Mouse (Mus musculus) cerebral cortex, adult 2 months (tissue): Measurements from ENCODE around the gene Fam163a.

Experiments
- WGBS: fragments of 180-500 bp; shearing (Covaris S2); methylation state at CpG from one replicate; pipeline ENCODE4 v1.1.7; 2018; 5-methylcytosine and 5-hydroxymethylcytosine counted together

Gene Fam163a

DNA sequence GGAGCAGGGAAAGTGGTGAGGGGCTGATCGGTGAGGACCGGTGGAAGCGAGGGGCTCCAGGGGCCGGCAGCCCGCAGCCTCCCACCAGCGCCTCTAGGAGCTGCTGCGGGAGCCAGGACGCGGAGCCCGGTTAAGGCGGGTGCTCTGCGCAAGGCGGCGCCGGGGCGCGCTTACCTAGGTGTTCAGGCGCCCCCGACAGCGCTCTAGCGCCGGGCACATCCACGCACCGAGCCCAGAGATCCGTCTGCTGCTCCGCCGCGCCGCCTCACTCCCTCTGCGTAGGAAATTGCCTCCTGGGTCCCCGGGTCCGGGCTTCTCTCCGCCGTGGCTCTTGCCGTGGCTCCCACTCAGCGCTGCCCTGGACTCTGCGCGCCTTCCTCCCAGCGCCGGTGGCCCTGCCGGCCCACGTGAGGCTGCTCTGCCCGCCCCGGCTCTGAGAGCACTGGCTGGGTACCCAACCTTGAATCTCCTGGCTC lies at the start of gene Fam163a:
Fam163a (minus strand) TSS at position 371 of the 476 bp plus-strand sequence.
- under 1% methylated on average over 44 of the region's 44 CpGs for WGBS

DNA sequence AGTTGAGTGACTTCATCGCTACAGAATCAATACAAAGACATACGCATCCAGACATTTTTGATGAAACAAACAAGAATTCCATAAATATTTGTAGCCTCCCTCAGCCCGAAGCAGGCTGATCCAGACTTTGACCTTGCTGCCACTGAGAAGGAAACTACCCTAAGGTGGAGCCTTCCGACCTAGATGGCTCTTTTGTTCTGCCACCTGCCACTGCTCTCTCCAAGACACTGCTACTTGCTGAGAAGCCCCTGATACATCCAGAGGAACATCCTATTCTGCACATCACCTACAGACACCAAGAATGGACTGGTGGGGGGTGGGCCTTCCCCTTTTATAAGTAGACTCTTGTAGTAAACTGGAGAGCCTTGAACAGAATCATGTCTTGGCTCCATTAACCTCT lies 46.3 kb upstream of the Fam163a start:
- 89% methylated on average over 4 of the region's 4 CpGs for WGBS

DNA sequence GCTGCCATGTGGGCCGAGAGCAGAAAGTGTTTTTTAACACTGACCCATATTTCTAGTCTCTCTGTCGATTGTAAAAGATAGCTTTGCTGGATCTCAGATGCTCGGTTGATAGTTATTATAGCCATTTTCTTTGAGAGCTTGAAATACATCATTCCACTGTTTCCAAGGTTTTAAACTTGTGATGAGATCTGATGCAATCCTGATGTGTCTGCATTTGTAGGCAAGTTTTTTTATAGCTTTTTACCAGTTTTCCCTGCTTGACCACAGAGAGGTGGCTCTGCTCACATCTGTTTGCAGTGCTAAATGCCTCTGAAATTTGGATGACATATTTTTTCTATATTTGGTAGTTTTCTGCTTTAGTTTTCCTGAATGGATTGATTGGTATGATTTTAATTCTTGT lies 43.1 kb upstream of the Fam163a start:
- WGBS, result 69% methylated on average over 3 of the region's 3 CpGs

DNA sequence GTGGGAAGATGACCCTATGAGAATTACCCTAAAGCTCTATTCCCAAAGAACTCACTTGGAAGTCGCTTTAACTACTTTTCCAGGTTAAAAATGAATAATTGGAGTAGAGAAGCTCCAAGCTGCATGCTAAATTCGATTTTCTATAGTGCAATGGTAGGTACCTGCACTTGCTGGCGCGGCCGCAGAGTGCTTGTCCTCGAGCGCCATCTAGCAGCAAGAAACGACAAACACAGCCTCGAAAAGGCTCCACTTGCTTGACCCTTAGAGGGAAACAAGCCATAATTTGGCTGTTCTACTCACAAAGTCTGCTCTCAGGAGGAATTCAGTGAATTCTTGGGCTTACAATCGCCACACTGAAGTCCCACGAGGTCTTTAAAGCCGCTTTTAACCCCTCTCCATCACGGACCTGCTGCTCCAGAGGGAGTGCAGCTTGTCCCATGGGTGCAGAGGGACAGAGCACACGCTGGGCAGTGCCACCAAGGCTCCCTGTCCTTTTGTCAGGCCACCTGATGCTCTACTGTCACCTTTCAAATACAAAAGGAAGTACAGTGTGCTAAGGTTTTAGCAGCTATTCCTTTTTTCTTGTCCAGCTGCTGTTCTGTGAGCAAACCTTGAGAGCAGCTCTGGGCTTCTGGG lies 37.0 kb upstream of the Fam163a start:
- 8% methylated on average over 14 of the region's 14 CpGs for WGBS

DNA sequence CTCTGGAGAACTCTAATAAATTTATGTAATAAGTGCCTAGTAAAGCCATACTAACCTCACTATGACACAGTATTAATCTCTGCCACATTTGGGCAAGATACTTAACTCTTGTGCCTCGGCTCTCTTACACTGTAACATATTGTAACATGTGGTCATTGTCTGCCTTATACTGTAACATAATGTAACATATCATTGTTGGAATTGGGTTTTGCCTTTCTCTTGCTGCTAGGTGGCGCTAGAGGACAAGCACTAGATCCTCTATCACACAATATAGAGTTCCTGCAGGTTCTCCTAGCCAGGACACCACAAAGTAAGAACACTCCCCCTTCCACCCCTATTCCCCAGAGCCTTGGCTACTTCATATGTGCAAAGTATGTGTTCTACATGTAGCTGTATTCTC lies 36.2 kb upstream of the Fam163a start:
- WGBS, result 42% methylated on average over 2 of the region's 2 CpGs

DNA sequence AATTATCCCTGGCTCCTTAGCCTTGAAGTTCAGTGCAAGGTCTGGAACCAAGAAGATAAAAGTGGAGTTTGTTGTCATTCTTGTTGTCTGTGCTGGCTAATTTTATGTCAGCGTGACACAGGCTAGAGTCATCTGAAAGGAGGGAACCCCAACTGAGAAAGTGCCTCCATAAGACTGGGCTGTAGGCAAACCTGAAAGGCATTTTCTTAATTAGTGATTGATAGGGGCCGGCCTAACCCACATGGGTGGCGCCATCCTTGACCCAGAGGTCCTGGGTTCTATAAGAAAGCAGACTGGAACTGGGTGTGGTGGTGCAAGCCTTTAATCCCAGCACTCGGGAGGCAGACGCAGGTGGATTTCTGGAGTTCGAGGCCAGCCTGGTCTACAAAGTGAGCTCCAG lies 26.3 kb upstream of the Fam163a start:
- 95% methylated on average over 6 of the region's 6 CpGs for WGBS

DNA sequence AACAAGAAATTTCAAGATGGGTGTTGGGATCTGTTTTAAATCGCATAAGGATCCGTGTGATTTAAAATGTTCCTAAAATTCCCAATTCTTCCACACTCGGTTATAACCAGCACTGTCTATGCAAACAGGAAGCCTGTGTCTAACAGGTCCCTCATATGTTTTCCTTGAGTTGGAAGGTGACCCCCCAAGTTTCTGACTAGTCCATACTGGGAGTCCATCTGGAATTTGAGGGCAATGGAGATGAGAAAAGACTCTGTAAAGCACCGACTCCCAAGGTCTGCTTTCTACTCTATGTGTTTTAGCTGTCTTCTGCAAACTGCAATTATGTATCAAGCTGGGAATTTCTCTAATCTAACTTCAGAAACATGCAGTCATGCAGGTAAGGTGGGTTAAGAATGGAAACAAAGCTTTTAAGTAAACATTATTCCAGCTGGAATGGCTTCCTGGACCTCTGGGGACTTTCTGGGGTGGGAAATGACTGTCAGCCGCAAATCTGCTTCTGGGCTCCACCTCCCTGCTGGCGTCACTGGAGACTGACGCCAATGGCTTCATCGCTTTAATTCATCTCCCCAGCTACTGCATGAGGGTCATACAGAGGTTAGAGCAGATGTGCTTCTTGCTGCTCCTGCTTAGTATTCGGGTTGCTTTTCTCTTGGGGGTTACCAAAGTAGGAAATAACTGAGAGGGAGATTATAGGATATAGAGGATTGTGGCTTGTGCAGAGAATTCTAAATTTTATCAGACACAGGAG lies 25.7 kb upstream of the Fam163a start:
- WGBS, result 33% methylated on average over 9 of the region's 9 CpGs

DNA sequence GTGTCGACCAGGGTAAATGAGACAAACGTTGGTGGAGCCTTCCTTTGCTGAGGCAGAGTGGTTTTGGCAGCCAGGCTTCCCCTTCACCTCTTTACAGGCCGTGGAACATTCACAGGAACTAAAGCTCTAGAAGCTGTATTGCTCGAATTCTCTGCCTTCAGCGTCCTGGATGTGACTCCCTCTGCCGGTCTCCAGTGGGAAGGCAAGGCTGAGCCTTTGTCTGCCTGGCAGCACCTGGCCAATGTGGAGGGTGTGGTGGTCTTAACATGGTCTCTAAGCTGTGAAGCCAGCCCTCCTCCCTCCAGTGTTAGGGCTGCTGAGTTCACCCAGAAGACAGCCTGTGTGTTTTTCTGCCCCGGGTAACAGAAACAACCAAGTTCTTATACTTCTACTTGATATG lies 24.6 kb upstream of the Fam163a start:
- 30% methylated on average over 7 of the region's 7 CpGs for WGBS

DNA sequence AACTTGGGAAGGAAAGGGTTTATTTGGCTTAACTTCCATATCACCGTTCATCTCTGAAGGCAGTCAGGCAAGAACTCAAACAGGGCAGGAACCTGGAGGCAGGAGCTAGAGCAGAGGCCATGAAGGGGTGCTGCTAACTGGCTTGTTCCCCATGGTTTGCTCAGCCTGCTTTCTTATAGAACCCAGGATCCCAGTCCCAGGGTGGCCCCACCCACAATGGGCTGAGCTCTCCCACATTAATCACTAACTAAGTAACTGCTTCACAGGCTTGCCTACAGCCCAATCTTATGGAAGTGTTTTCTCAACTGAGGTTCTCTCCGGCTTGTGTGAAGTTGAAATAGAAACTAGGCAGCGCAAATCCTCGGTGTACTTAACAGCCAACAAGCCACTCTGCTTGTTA lies 23.9 kb upstream of the Fam163a start:
- 86% methylated on average over 4 of the region's 4 CpGs for WGBS

DNA sequence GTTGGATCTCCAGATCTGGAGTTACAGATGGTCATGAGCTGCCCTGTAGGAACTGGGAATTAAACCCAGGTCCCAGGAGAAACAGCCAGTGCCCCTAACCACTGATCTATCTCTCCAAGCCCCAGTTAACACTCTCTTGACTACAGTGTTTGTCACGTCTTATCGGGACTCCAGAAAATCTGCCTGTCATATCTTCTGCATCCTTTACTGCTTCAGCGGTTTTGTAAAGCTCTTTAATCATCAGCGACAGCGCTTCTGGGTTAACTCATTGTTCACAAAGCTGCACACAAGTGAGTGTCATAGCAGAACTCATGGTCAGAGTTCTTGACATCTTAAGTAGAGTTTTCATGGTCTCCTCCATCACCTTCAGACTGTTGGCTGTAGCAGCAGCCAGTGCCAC lies 22.1 kb upstream of the Fam163a start:
- 91% methylated on average over 5 of the region's 5 CpGs for WGBS

DNA sequence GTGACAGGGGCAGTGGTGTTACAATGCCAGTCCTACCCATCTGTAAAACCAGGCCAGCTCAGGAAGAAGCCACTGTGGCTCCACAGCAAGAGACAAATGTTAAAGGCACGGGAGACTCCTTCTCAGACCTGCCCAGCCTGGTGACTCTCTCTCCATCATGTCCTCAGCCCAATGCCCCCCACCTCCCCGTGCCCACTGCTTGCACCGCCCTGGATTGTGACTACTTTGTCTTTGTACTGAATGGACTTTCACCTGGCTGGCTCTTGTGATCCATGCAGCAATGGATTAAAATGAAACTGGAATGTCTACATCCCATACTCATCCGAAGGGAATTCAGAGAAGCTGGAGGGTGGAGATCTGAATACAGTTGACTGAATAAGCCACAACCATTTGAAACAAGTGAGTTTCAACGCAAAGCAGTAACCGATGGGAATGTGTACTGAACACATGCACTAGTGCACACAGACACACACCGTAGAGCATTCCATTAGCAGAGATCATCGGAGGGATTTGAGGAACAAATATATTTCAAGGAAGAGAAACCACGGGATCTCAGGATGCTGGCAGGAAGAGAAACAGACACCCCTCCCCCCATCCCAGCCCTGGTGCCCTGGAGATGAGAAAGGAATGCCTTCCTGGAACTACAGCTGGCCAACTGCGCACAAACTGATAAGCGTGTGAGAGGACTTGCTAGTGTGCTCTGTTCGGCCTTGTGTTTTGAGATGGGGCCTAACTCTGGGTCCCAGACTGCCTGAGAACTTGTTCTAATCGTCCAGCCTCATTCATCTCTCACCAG lies 17.6 kb upstream of the Fam163a start:
- WGBS, result 74% methylated on average over 13 of the region's 13 CpGs

DNA sequence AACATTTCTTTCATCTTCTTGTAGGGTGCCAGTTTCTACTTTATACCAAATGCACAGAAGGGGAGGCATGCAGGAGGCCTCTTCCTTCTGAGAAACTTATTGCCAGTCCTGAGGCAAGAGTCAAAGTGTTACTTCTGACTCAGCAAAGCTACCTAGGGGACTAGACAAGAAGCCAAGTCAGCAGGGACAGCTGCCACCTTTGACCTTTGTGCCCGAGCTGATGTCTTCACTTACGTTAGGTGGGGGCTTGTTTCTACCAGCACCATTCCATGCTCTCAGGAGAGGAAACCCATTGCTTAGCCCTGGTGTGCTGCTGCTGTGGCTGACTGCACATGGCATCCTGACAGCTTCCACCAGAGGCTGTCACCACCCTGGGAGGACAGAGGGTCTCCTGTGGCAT lies 16.5 kb upstream of the Fam163a start:
- WGBS, result 91% methylated on average over 2 of the region's 2 CpGs

DNA sequence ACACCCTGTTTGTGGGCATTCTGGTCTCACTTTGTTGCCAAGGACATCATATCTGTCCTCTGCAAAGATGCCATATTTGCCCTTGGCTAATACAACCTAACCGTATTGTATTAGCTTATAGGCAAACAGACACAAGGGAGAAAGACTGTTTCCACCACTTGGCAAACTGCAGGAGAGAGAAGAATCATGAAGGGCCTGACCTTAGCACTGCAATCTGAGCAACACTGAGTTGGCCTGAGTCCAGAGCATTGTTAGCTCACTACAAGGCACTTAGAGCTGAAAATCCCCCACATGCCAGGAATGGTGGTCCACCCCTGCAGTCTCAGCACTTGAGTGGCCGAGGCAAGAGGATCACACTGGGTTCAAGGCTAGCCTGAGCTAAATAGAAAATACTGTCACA lies 13.7 kb upstream of the Fam163a start:
- WGBS, result 91% methylated on average over 2 of the region's 2 CpGs

DNA sequence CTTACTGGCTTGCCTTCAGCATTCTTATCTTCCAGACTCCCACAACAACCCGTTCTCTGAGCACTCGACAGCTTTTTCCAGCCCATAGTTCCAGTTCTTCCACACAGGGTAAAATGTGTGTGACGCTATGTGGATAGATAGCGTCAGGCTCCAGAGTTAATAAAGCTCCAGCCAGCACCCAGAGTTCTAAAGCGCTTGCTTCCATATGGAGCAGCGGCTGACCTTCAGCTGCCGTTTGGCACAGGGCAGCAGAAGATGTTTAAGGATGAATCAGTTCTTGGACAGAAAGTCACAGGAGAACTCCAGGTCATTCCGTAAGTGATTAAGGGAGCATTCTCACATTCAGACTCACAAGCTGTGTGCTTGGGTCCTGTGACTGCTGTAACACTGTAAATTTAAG lies 13.1 kb upstream of the Fam163a start:
- WGBS, result 83% methylated on average over 8 of the region's 8 CpGs

DNA sequence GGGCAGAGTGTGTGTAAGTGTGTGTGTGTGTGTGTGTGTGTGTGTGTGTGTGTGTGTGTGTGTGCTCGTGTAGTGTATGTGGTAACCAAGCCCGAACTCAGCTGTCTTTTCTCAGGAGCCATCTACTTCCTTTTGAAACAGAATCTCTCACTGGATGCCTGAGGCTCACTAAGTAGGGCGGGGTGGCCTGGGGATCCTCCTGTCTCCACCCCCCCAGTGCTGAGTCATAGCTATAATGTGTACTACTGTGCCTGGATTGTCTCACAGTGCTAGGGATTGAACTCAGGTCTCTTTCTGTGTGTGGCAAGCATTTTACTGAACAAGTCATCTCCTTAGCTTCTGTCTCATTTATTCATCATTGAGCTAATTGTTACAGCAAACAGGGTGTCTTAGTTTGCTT lies 12.6 kb upstream of the Fam163a start:
- WGBS, result 76% methylated on average over 3 of the region's 3 CpGs

DNA sequence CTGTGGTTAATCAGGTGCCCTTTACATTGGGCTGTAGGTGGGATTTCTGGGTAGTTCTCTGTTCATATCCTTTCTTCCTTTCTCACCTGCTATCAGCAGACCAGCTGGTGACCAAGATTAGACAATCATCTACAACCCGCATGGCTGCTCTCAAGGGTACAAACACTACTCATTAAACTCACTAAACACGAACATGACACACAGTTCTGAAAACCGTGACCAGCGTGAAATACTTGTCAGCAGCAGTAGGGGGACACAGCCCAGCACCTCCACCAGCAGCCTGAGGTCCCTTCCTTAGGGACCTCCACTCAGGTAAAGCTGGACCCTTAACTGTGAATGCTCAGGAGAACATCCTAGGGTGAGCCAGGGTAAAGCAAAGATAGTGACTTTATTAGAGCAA lies 11.4 kb upstream of the Fam163a start:
- WGBS, result 88% methylated on average over 4 of the region's 4 CpGs

DNA sequence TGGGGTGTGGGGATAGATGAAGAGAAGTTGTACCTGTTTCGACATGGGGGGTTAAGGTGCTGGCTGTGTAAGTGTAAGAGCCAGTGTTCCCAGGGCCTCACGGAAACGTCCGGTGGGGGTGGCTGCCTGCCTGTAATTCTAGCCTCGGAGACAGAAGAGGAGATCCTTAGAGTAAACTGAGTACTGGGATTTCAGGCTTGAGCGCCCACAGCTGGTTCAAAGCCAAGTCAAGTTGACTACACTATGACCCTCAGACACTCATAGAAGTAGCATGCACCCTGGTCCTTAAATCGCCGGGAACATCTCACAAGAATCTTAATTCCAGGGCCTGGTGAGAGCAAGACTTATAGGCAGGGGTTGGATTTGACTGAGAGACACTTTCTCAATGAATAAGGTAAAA lies 9.8 kb upstream of the Fam163a start:
- WGBS, result 94% methylated on average over 8 of the region's 8 CpGs

DNA sequence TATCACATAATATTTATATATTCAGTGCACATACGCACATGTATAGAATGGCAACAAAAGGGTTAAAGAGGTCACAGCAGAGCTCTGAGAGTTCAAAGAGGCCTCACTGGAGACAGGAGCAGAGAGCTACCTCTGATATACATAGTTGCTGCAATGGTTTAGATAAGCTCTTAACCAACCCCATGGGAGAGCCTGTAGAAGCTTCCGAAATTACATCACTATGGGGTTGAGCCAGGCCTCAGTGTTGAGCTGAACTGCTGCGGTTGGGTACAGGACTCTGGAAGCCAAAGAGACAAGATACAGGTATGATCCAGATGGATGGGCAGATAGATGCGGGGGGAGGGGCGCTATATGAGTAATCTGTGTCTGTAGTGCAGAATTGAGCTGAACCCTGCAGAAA lies 8.1 kb upstream of the Fam163a start:
- 93% methylated on average over 5 of the region's 5 CpGs for WGBS

DNA sequence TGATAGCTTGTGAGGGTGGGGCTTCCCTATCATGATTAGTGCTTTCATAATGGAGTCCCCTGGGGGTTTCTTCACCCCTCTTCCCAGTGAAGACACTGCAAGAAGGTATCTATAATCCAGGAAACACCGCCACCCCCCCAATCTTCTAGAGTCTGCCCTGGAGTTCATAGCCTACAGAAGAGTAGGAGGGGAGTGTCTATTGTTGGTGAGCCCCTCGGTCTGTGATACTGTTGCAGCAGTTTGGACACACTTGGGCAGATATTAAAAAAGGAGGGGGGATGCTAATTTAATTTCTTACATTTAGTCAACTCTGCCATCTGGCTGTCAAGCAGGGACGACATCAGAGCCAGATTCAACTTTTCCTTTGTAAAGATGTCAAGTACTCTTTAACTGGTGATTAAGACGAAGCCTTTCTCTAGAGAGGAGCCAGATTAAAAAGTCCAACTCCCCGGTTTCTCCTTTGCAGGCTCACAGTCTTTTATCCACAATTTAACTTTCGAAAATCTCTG lies 7.0 kb upstream of the Fam163a start:
- WGBS, result 61% methylated on average over 6 of the region's 6 CpGs

DNA sequence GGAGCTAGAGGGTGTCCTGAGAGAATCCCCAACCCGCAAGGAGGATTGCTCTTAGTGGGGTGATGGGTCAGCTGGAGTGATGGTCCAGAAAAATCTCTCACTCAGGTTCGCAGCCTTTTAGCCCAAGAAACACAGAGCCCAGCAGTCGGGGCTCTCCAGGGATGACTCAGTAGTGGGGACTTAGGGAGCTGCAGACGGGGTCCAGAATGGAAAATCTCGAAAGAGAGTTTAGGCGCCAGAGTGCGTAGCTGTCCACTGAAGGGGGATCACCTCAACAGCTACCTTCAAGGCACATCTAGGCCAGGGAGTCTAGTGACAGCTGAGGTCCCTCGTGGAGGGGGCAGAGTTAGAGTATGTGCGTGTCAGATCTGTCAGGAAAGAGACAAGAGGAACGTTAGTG lies 338 bp upstream of the Fam163a start:
- 37% methylated on average over 10 of the region's 10 CpGs for WGBS

DNA sequence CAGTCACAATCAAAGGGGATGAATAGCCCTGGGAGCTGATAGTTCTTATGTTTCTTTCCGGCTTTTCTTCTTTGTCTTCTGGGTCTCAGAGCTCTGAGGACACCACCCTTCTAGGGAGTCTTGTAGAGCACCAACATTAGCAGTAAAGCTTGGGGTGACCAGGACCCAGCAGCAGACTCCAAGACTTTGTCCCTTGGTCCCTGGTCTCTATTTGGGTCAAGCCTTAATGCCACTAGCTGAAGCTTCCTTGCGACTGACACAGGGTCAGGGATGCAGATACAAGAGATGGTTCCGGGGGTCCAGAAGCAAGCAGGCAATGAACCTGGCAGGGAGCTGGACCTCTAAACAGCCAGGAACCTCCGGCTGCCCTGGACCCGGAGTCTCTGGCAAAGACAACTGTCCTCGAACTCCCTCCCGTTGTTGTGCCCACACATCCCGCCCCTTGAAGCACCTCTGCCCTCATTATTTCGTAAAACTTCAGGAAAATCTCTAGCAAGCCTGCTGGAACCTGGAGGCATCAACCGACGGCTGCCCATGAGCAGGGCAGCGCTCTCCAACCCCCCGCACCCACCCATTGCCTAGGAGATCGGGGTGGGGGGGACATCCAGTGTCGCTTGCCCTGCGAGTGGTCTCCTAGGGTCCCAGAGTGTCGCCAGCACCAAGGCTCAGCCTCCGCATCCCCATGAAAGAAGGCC lies 718 bp downstream of the Fam163a start:
- WGBS, result 7% methylated on average over 18 of the region's 18 CpGs

DNA sequence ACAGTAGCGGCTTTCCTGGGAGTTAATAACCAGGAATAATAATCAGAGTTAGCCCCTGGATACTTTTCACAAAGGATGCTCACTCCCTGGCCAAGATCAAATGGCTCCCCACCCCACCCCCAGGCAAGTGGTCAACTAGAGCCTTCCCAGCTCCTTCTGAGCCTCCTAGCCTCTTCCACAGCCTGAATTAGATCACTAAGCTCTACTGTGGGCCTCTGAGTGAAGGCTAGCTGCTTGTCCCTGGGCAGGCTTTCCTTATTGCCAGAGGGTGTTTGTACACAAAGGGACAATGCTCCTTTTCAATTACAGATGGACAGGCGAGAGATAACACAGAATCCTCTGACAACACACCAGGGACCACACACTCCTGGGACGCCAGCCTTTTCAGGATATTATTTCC lies 2.2 kb downstream of the Fam163a start:
- 83% methylated on average over 3 of the region's 3 CpGs for WGBS
